Mouse (Mus musculus): ENCODE results near the gene Aym1. TPM values are rescaled to one million over a fixed set of nuclear protein-coding genes. Genes with fewer than 3 reads are reported as not detected.
"Not testable (repeated sequence)": the region's sequence is repeated elsewhere in the genome, so short reads cannot be mapped to it uniquely, and the experiment has no call there.

The Aym1 gene
- polyA plus RNA-seq, 1 experiment from 2014 or later, result not detected

GRCm38 (mm10) chr5:113358833-113359232 lies 1.7 kb downstream of the Aym1 start:
- Histone ChIP-seq H3K4me3 (no peak overlapping the region), H3K27me3 (peaks cover 5% of the 10 kb centered on the region), H3K4me2 (no peak overlapping the region), H3K4me1 (peaks cover 5% of the 10 kb centered on the region; the same call in 1 of the 2 replicates), H3K9ac (no peak overlapping the region), H3K9me3 (no peaks in the 10 kb centered on the region), H3K27ac (no peak overlapping the region), H3K36me3 (no peaks in the 10 kb centered on the region)
- 6% methylated on average over 11 of the region's 11 CpGs for WGBS
- no peak for ATAC-seq (ENCODE audit: insufficient number of reproducible peaks, low FRiP score, low TSS enrichment, low read depth)

GRCm38 (mm10) chr5:113361283-113361682 lies 4.2 kb downstream of the Aym1 start:
- Histone ChIP-seq H3K9me3 (no peaks in the 10 kb centered on the region), H3K27ac (no peak overlapping the region), H3K9ac (no peak overlapping the region), H3K4me2 (no peak overlapping the region), H3K4me3 (no peak overlapping the region), H3K27me3 (0 out of 2 replicates have a peak, but pooled peaks cover 12% of the 10 kb centered on the region), H3K36me3 (no peaks in the 10 kb centered on the region), H3K4me1 (peaks cover 10% of the 10 kb centered on the region; the same call in 1 of the 2 replicates)
- ATAC-seq (ENCODE audit: insufficient number of reproducible peaks, low FRiP score, low TSS enrichment, low read depth), result no peak
- 69% methylated on average over 7 of the region's 7 CpGs for WGBS

- peaks cover 18% of the 10 kb centered on the region; the same call in 1 of the 2 replicates for H3K27me3 ChIP-seq
- no peaks in the 10 kb centered on the region for H3K9me3 ChIP-seq
- H3K4me3 ChIP-seq, result no peak overlapping the region
- ATAC-seq (ENCODE audit: insufficient number of reproducible peaks, low FRiP score, low TSS enrichment, low read depth), result no peak
- H3K4me2 ChIP-seq, result no peak overlapping the region
- peaks cover 10% of the 10 kb centered on the region; the same call in 1 of the 2 replicates for H3K4me1 ChIP-seq
- H3K9ac ChIP-seq, result no peak overlapping the region
- 76% methylated on average over 9 of the region's 9 CpGs for WGBS
- no peak overlapping the region for H3K27ac ChIP-seq
- no peaks in the 10 kb centered on the region for H3K36me3 ChIP-seq
These were observed 5.3 kb downstream of the Aym1 start for GRCm38 (mm10) chr5:113362258-113362996.

GRCm38 (mm10) chr5:113363177-113363576 lies 6.1 kb downstream of the Aym1 start:
- no peak for ATAC-seq (ENCODE audit: insufficient number of reproducible peaks, low FRiP score, low TSS enrichment, low read depth)
- Histone ChIP-seq H3K27me3 (peaks cover 18% of the 10 kb centered on the region; the same call in 1 of the 2 replicates), H3K36me3 (no peaks in the 10 kb centered on the region), H3K4me3 (no peak overlapping the region), H3K27ac (no peak overlapping the region), H3K4me1 (peaks cover 10% of the 10 kb centered on the region; the same call in 1 of the 2 replicates), H3K9ac (no peak overlapping the region), H3K4me2 (no peak overlapping the region), H3K9me3 (no peaks in the 10 kb centered on the region)
- 84% methylated on average over 8 of the region's 8 CpGs for WGBS

GRCm38 (mm10) chr5:113365921-113366320 lies 8.8 kb downstream of the Aym1 start:
- Histone ChIP-seq H3K4me3 (no peak overlapping the region), H3K4me1 (peaks cover 5% of the 10 kb centered on the region; the same call in 1 of the 2 replicates), H3K4me2 (no peak overlapping the region), H3K27ac (no peak overlapping the region), H3K9me3 (no peaks in the 10 kb centered on the region), H3K9ac (no peak overlapping the region), H3K27me3 (peaks cover 18% of the 10 kb centered on the region; the same call in 1 of the 2 replicates), H3K36me3 (no peaks in the 10 kb centered on the region)
- ATAC-seq (ENCODE audit: insufficient number of reproducible peaks, low FRiP score, low TSS enrichment, low read depth), result no peak
- 2% methylated on average over 20 of the region's 20 CpGs for WGBS

- not testable (repeated sequence) for H3K27ac ChIP-seq; ATAC-seq (ENCODE audit: insufficient number of reproducible peaks, low FRiP score, low TSS enrichment, low read depth)
These were observed 10.6 kb downstream of the Aym1 start for GRCm38 (mm10) chr5:113367726-113368125.

GRCm38 (mm10) chr5:113369262-113369868 lies 12.3 kb downstream of the Aym1 start:
- ATAC-seq (ENCODE audit: insufficient number of reproducible peaks, low FRiP score, low TSS enrichment, low read depth), result no peak
- Histone ChIP-seq H3K4me3 (no peak overlapping the region), H3K27me3 (peaks cover 25% of the 10 kb centered on the region; the same call in 1 of the 2 replicates), H3K36me3 (no peaks in the 10 kb centered on the region), H3K9ac (no peak overlapping the region), H3K27ac (no peak overlapping the region), H3K4me2 (no peak overlapping the region), H3K4me1 (peaks cover 24% of the 10 kb centered on the region), H3K9me3 (no peaks in the 10 kb centered on the region)
- 71% methylated on average over 17 of the region's 17 CpGs for WGBS

More at GRCm38 (mm10) chr5:113367726-113368125, 10.6 kb downstream of the Aym1 start:
- peaks cover 26% of the 10 kb centered on the region; the same call in 1 of the 2 replicates for H3K27me3 ChIP-seq
- H3K36me3 ChIP-seq, H3K4me1 ChIP-seq, H3K9ac ChIP-seq, H3K4me3 ChIP-seq, H3K9me3 ChIP-seq, H3K4me2 ChIP-seq: not testable (repeated sequence)

- 72% methylated on average over 4 of the region's 4 CpGs for WGBS
- Histone ChIP-seq H3K4me3 (no peak overlapping the region), H3K4me1 (peaks cover 27% of the 10 kb centered on the region), H3K27me3 (peaks cover 8% of the 10 kb centered on the region; the same call in 1 of the 2 replicates), H3K27ac (no peak overlapping the region), H3K4me2 (no peak overlapping the region), H3K9ac (no peak overlapping the region), H3K36me3 (no peaks in the 10 kb centered on the region), H3K9me3 (no peaks in the 10 kb centered on the region)
- ATAC-seq (ENCODE audit: insufficient number of reproducible peaks, low FRiP score, low TSS enrichment, low read depth), result no peak
These were observed 15.4 kb downstream of the Aym1 start for GRCm38 (mm10) chr5:113372449-113372848.

GRCm38 (mm10) chr5:113372995-113373950 lies 16.2 kb downstream of the Aym1 start:
- H3K36me3 ChIP-seq, result no peaks in the 10 kb centered on the region
- peak overlapping the region; percentile 22; the same call in 1 of the 2 replicates for H3K27ac ChIP-seq
- peak overlapping the region; percentile 14 for H3K4me3 ChIP-seq
- peak overlapping the region; percentile 39 for H3K4me2 ChIP-seq
- H3K27me3 ChIP-seq, result peaks cover 8% of the 10 kb centered on the region; the same call in 1 of the 2 replicates
- no peaks in the 10 kb centered on the region for H3K9me3 ChIP-seq
- no peak for ATAC-seq (ENCODE audit: insufficient number of reproducible peaks, low FRiP score, low TSS enrichment, low read depth)
- H3K9ac ChIP-seq, result no peak overlapping the region
- WGBS, result 3% methylated on average over 33 of the region's 33 CpGs
- H3K4me1 ChIP-seq, result peaks cover 27% of the 10 kb centered on the region

- H3K9ac ChIP-seq, result no peak overlapping the region
- H3K36me3 ChIP-seq, result no peaks in the 10 kb centered on the region
- peaks cover 27% of the 10 kb centered on the region for H3K4me1 ChIP-seq
- WGBS, result 34% methylated on average over 10 of the region's 10 CpGs
- H3K4me3 ChIP-seq, result no peak overlapping the region
- H3K27me3 ChIP-seq, result peaks cover 8% of the 10 kb centered on the region; the same call in 1 of the 2 replicates
- no peak overlapping the region for H3K4me2 ChIP-seq
- ATAC-seq (ENCODE audit: insufficient number of reproducible peaks, low FRiP score, low TSS enrichment, low read depth), result peak; percentile 58; the same call in 1 of the 2 replicates
- no peaks in the 10 kb centered on the region for H3K9me3 ChIP-seq
- peak overlapping the region; percentile 73 for H3K27ac ChIP-seq
These were observed 17.2 kb downstream of the Aym1 start for GRCm38 (mm10) chr5:113374290-113374689.

GRCm38 (mm10) chr5:113375783-113376182 lies 18.7 kb downstream of the Aym1 start:
- Histone ChIP-seq H3K4me2 (no peak overlapping the region), H3K9me3 (no peaks in the 10 kb centered on the region), H3K27me3 (peaks cover 8% of the 10 kb centered on the region; the same call in 1 of the 2 replicates), H3K9ac (no peak overlapping the region), H3K27ac (no peak overlapping the region), H3K4me1 (peaks cover 27% of the 10 kb centered on the region), H3K4me3 (no peak overlapping the region), H3K36me3 (no peaks in the 10 kb centered on the region)
- no peak for ATAC-seq (ENCODE audit: insufficient number of reproducible peaks, low FRiP score, low TSS enrichment, low read depth)
- 34% methylated on average over 3 of the region's 3 CpGs for WGBS

All from limb, embryonic 15.5 days (tissue).